Mouse (Mus musculus) bone marrow, adult 2 months (tissue): ENCODE results near the gene 4430402I18Rik.

ENCODE experiments used
- CTCF ChIP-seq: fragments of 200-500 bp; IDR thresholded peaks from 2 replicates; pipeline ENCODE4 v1.5.1; 2011; ENCODE audit warnings: low read length, control low read depth; ENCODE audit not compliant: control insufficient read depth, insufficient read depth
- POLR2A ChIP-seq: fragments of 200-500 bp; IDR thresholded peaks from 2 replicates; pipeline ENCODE4 v1.6.1; 2011; ENCODE audit warnings: low read depth, mild to moderate bottlenecking, control low read depth, low read length, borderline replicate concordance; ENCODE audit not compliant: control insufficient read depth

GRCm38 (mm10) chr19:28903536-28904119 is 64.0 kb downstream of the 4430402I18Rik start:
- no peak for TF ChIP-seq POLR2A
- TF ChIP-seq CTCF: no peak
